Mouse (Mus musculus): ENCODE results near the gene Slc38a2. TPM values are rescaled to one million over a fixed set of nuclear protein-coding genes. Genes with fewer than 3 reads are reported as not detected.

Gene Slc38a2
- total and polyA plus RNA-seq, 2 experiments, result 22.1 to 73.9 TPM

DNA sequence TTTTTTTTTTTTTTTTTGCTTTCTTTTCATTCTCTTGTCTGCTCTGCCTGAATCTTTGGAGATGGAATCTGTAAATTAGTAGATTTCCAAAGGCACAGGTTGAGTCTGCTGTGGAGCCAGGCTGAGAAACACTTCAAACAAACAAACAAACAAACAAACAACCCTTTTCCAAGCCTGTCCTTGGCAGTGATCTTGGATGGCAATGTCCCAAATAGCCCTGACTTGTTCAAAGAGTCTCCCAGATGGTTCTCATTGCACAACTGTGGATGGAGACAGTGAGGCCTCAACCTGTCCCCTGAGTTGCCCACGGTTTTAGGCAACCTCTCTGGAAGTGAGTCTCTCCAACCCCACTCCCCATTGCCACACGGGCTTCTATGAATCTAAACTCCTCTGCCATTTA, 60.9 kb downstream of the Slc38a2 start:
- Histone ChIP-seq H3K27me3 (ENCODE audit: control insufficient read depth, insufficient read depth, low read length) (peaks cover 6% of the 10 kb centered on the region), H3K4me1 (ENCODE audit: control insufficient read depth, insufficient read depth, low read length) (no peaks in the 10 kb centered on the region), H3K27ac (replicated peaks; ENCODE audit: insufficient read depth, low read depth, low read length) (no peak overlapping the region), H3K4me3 (ENCODE audit: insufficient read depth, low read depth, low read length) (no peak overlapping the region), H3K79me2 (ENCODE audit: control insufficient read depth, insufficient read depth, low read length) (no peaks in the 10 kb centered on the region), H3K9ac (ENCODE audit: low read depth, low read length) (no peak overlapping the region), H3K36me3 (ENCODE audit: control insufficient read depth, insufficient read depth, low read length) (no peaks in the 10 kb centered on the region)
- DNase-seq (ENCODE audit: extremely low read depth, low read depth, low spot score), result no peak
- 73% methylated on average over 2 of the region's 2 CpGs for WGBS
- TF ChIP-seq CTCF (IDR thresholded peaks at IDR 0.05; ENCODE audit: low read depth, low read length) (no peak), POLR2A (IDR thresholded peaks at IDR 0.05; ENCODE audit: extremely low read depth, insufficient read depth, low read length) (no peak)

DNA sequence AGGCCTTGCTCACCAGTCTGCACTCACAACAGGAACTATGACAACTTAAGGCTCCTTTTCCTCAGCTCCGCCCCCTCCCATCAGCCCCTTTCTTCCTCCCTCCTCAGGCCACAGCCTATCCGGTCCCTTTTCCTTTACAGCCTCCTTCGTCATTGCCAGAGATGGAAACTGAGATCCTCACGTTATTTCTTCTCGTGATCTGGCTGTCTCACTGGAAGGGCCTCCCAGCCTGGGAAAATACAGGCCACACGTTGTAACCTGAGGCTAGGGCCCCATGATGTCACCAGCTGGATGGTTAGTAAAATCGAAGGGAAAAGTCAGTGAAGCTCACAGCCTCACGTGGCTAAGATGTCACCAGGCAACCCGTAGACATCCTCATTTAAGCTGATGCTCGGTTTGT, 61.4 kb downstream of the Slc38a2 start:
- Histone ChIP-seq H3K27me3 (ENCODE audit: control insufficient read depth, insufficient read depth, low read length) (peaks cover 6% of the 10 kb centered on the region), H3K27ac (replicated peaks; ENCODE audit: insufficient read depth, low read depth, low read length) (no peak overlapping the region), H3K36me3 (ENCODE audit: control insufficient read depth, insufficient read depth, low read length) (no peaks in the 10 kb centered on the region), H3K4me1 (ENCODE audit: control insufficient read depth, insufficient read depth, low read length) (no peaks in the 10 kb centered on the region), H3K79me2 (ENCODE audit: control insufficient read depth, insufficient read depth, low read length) (no peaks in the 10 kb centered on the region), H3K4me3 (ENCODE audit: insufficient read depth, low read depth, low read length) (peak overlapping the region; percentile 8; the same call in 1 of the 2 replicates), H3K9ac (ENCODE audit: low read depth, low read length) (no peak overlapping the region)
- no peak for TF ChIP-seq CTCF (IDR thresholded peaks at IDR 0.05; ENCODE audit: low read depth, low read length)
- no peak for TF ChIP-seq POLR2A (IDR thresholded peaks at IDR 0.05; ENCODE audit: extremely low read depth, insufficient read depth, low read length)
- WGBS, result 70% methylated on average over 10 of the region's 10 CpGs
- peak; percentile 33 for DNase-seq (ENCODE audit: extremely low read depth, low read depth, low spot score)

Other genes with a start within 250 kb of the Slc38a2 start
- 29.2 and 31.1 TPM in 2 replicates for gene Scaf11, start 238.9 kb downstream of the Slc38a2 start, total RNA-seq (2014; rRNA removed)
- gene Scaf11, start 238.9 kb downstream of the Slc38a2 start, polyA plus RNA-seq (2012; rRNA removed), result 10.6 and 12.1 TPM in 2 replicates
- 0.74 and 0.87 TPM in 2 replicates for gene Slc38a1, start 56.8 kb downstream of the Slc38a2 start, total RNA-seq (2014; rRNA removed)
- gene Slc38a1, start 56.8 kb downstream of the Slc38a2 start, polyA plus RNA-seq (2012; rRNA removed), result 0.31 and 2.0 TPM in 2 replicates

All from liver, adult 2 months (tissue).